Mouse (Mus musculus) E14TG2a.4 (cell line): ENCODE measurements around the gene Lgi2.

Experiments
- CTCF ChIP-seq: conservative IDR thresholded peaks from 2 replicates; pipeline ENCODE4 v1.5.1; 2014; ENCODE audit warnings: low read length
- NANOG ChIP-seq: IDR thresholded peaks from 2 replicates; pipeline ENCODE4 v1.6.1; 2014; ENCODE audit warnings: borderline replicate concordance, low read length, mixed read lengths

DNA sequence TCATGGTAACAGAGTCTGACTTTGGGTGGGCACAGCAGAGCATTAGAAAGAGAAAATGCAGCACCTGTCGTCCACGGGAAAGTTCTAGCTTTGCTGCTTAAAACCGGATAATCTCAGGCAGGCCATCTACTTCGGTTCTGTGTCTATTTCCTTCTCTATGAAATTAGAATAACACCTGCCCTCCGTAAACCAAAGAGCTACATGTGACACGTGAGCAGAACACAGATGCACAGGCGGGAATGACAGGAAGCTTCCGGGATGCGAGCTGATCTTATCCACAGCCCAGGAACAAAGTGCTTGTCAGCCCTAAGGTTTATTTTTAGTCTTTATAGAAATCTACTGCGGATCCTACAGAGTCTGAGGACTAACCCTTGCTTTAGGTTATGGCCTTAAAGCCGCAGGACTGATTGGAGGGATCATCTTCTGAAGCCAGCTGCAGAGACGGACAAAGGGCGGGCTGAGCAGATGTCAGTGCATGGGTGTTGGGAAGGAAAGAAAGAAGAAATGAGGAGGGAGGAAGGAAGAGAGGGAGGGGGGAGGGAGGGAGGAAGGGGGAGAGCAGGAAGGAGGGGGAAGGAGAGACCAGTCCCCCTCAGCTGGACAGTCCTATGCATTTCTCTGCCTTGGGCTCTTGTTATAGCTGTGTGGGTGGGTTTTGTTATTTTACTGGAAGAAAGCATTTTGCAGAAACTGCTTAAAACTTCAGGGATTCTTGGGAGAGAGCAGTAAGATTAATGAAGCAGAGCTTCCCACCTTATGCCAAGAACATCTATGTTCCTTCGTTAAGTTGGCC lies 31.3 kb downstream of the Lgi2 start:
- TF ChIP-seq CTCF (no peak), NANOG (no peak)
